Mouse (Mus musculus): Measurements from ENCODE around the gene Kcnj13. TPM values are rescaled to one million over a fixed set of nuclear protein-coding genes. Genes with fewer than 3 reads are reported as not detected.
A peak's percentile ranks its signal among the peaks of the same experiment; 100 is the strongest.

Gene Kcnj13
- polyA plus RNA-seq (2014; fragmentation: Nextera tagmentation; extraction: Ambion mirVana) = 0.14 and 0.38 TPM in 2 replicates

- H3K4me1 ChIP-seq (ENCODE audit: control insufficient read depth, insufficient read depth, low read length) = no peaks in the 10 kb centered on the region
- ATAC-seq (ENCODE audit: low FRiP score) (no peak), DNase-seq (ENCODE audit: low spot score, missing footprints) (no peak)
- no peak within 1 kb of the TSS for H3K4me2 ChIP-seq
- H3K9me3 ChIP-seq (ENCODE audit: control insufficient read depth, low read length) = no peaks in the 10 kb centered on the region
- H3K4me3 ChIP-seq (ENCODE audit: low read depth, low read length) = no peak within 1 kb of the TSS
- no peak within 1 kb of the TSS for H3K27ac ChIP-seq (ENCODE audit: low read depth, low read length)
- no peaks in the 10 kb centered on the region for H3K27me3 ChIP-seq (ENCODE audit: control insufficient read depth, insufficient read depth, low read length)
- no peaks in the 10 kb centered on the region for H3K36me3 ChIP-seq (ENCODE audit: control insufficient read depth, insufficient read depth, low read length)
- 39% methylated on average over 6 of the region's 6 CpGs for WGBS
- no peak within 1 kb of the TSS for H3K9ac ChIP-seq (ENCODE audit: low read length)
Measured at GRCm38 (mm10) chr1:87394594-87394993, at the start of gene Kcnj13. Gene Kcnj13, minus strand, starts transcription at chr1:87394729.

DNA sequence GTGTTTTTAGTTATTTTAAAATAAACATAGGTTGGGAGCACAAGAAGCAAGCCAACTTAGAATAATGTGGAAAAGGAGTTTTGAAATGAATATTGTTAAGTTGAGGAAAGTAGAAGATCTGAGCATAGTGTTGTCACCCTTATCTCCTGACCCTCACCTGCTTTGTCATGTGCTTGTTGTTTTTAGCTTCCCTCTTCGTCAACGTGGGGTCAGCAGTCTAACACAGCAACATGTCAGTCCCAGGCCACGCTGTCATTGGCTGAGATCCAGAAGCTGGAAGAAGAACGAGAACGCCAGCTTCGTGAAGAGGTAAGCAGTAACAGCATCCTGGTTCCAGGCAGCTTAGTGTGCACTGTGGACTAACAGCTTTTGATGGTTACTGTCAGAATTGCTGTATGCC lies 42.1 kb upstream of the Kcnj13 start:
- 92% methylated on average over 6 of the region's 6 CpGs for WGBS
- no peak for ATAC-seq (ENCODE audit: low FRiP score)
- Histone ChIP-seq H3K27me3 (ENCODE audit: control insufficient read depth, insufficient read depth, low read length) (no peaks in the 10 kb centered on the region), H3K9me3 (ENCODE audit: control insufficient read depth, low read length) (no peaks in the 10 kb centered on the region), H3K4me1 (ENCODE audit: control insufficient read depth, insufficient read depth, low read length) (no peaks in the 10 kb centered on the region), H3K36me3 (ENCODE audit: control insufficient read depth, insufficient read depth, low read length) (peaks cover 14% of the 10 kb centered on the region; the same call in 1 of the 2 replicates), H3K4me2 (no peak overlapping the region), H3K4me3 (ENCODE audit: low read depth, low read length) (no peak overlapping the region), H3K27ac (ENCODE audit: low read depth, low read length) (no peak overlapping the region), H3K9ac (ENCODE audit: low read length) (no peak overlapping the region)
- DNase-seq (ENCODE audit: low spot score, missing footprints) = peak; percentile 75

DNA sequence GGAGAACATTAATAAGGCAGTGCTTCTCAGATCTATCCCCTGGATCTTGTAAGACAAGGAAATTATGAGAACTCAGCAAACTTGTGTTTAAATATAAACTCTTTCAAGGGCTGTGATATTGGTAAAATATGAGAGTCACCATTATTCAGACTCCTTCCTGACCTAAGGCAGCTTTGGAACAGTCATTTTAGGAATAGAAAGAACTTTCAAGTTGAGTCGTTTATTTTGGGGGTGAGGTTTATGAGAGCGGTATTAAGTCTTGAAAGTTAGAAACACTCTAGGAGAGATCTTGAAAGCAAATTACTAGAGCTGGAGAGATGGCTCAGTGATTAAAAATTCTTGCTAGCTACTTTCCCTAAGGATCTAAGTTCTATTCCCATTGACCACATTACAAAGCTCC lies 40.6 kb upstream of the Kcnj13 start:
- Histone ChIP-seq H3K4me2 (no peak overlapping the region), H3K4me1 (ENCODE audit: control insufficient read depth, insufficient read depth, low read length) (no peaks in the 10 kb centered on the region), H3K9me3 (ENCODE audit: control insufficient read depth, low read length) (no peaks in the 10 kb centered on the region), H3K27me3 (ENCODE audit: control insufficient read depth, insufficient read depth, low read length) (no peaks in the 10 kb centered on the region), H3K9ac (ENCODE audit: low read length) (no peak overlapping the region), H3K36me3 (ENCODE audit: control insufficient read depth, insufficient read depth, low read length) (peaks cover 14% of the 10 kb centered on the region; the same call in 1 of the 2 replicates), H3K27ac (ENCODE audit: low read depth, low read length) (no peak overlapping the region), H3K4me3 (ENCODE audit: low read depth, low read length) (no peak overlapping the region)
- DNase-seq (ENCODE audit: low spot score, missing footprints) (peak; percentile 53), ATAC-seq (ENCODE audit: low FRiP score) (no peak)
- WGBS = 92% methylated on average over 2 of the region's 2 CpGs

- Histone ChIP-seq H3K9me3 (ENCODE audit: control insufficient read depth, low read length) (no peaks in the 10 kb centered on the region), H3K27ac (ENCODE audit: low read depth, low read length) (no peak overlapping the region), H3K4me2 (no peak overlapping the region), H3K27me3 (ENCODE audit: control insufficient read depth, insufficient read depth, low read length) (no peaks in the 10 kb centered on the region), H3K9ac (ENCODE audit: low read length) (no peak overlapping the region), H3K4me3 (ENCODE audit: low read depth, low read length) (no peak overlapping the region), H3K36me3 (ENCODE audit: control insufficient read depth, insufficient read depth, low read length) (peaks cover 10% of the 10 kb centered on the region; the same call in 1 of the 2 replicates), H3K4me1 (ENCODE audit: control insufficient read depth, insufficient read depth, low read length) (no peaks in the 10 kb centered on the region)
- no peak for ATAC-seq (ENCODE audit: low FRiP score)
- 88% methylated on average over 4 of the region's 4 CpGs for WGBS
- DNase-seq (ENCODE audit: low spot score, missing footprints) = peak; percentile 91
Measured at GRCm38 (mm10) chr1:87418733-87419132, 24.2 kb upstream of the Kcnj13 start.

DNA sequence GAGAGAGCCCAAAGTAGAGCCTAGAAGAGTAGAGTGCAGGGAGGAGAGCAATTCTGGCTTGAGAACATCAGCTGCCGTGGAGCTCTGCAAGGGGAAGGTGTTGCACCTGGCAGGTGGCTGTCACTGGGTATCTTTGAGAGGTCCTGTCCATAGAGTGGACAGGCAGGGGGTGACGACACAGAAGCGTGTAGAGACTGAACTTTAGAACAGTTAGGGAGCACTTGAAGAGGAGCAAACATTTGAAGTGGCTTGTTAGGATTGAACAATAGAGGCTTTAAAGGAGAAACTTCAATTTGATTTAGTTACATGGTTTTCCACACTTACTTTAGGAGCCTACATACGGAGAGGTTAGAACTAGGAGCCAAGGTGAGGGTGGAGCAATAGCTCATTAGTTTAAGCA lies 14.9 kb upstream of the Kcnj13 start:
- Histone ChIP-seq H3K27me3 (ENCODE audit: control insufficient read depth, insufficient read depth, low read length) (no peaks in the 10 kb centered on the region), H3K4me3 (ENCODE audit: low read depth, low read length) (no peak overlapping the region), H3K4me1 (ENCODE audit: control insufficient read depth, insufficient read depth, low read length) (no peaks in the 10 kb centered on the region), H3K27ac (ENCODE audit: low read depth, low read length) (no peak overlapping the region), H3K9ac (ENCODE audit: low read length) (no peak overlapping the region), H3K9me3 (ENCODE audit: control insufficient read depth, low read length) (no peaks in the 10 kb centered on the region), H3K4me2 (no peak overlapping the region), H3K36me3 (ENCODE audit: control insufficient read depth, insufficient read depth, low read length) (peaks cover 10% of the 10 kb centered on the region)
- DNase-seq (ENCODE audit: low spot score, missing footprints) (no peak), ATAC-seq (ENCODE audit: low FRiP score) (no peak)
- 93% methylated on average over 4 of the region's 4 CpGs for WGBS

DNA sequence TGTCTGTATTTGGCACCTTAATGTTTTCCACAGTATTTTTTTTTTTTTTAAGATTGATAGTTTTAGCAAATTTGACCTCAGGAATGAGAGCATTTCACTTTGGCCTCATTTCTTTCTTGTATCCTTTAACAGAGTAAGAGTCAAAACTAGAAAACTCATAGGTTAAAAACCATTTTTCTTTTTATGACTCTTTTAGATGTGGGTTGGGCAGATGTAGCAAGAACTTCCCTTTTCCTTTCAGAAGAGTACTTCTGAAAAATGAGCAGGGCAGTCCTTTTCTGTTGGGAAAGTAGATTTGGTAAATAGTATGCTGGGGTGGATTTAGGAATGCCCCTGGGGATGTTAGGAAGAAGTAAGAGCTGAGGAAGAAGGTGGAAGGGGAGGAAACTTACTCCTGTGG lies 11.5 kb upstream of the Kcnj13 start:
- no peak overlapping the region for H3K9ac ChIP-seq (ENCODE audit: low read length)
- H3K4me3 ChIP-seq (ENCODE audit: low read depth, low read length) = no peak overlapping the region
- ATAC-seq (ENCODE audit: low FRiP score) (no peak), DNase-seq (ENCODE audit: low spot score, missing footprints) (no peak)
- H3K9me3 ChIP-seq (ENCODE audit: control insufficient read depth, low read length) = no peaks in the 10 kb centered on the region
- H3K4me1 ChIP-seq (ENCODE audit: control insufficient read depth, insufficient read depth, low read length) = no peaks in the 10 kb centered on the region
- peaks cover 10% of the 10 kb centered on the region for H3K36me3 ChIP-seq (ENCODE audit: control insufficient read depth, insufficient read depth, low read length)
- H3K27ac ChIP-seq (ENCODE audit: low read depth, low read length) = no peak overlapping the region
- H3K4me2 ChIP-seq = no peak overlapping the region
- H3K27me3 ChIP-seq (ENCODE audit: control insufficient read depth, insufficient read depth, low read length) = no peaks in the 10 kb centered on the region

GRCm38 (mm10) chr1:87404710-87405109 lies 10.2 kb upstream of the Kcnj13 start:
- Histone ChIP-seq H3K36me3 (ENCODE audit: control insufficient read depth, insufficient read depth, low read length) (peaks cover 10% of the 10 kb centered on the region), H3K27ac (ENCODE audit: low read depth, low read length) (no peak overlapping the region), H3K4me3 (ENCODE audit: low read depth, low read length) (no peak overlapping the region), H3K4me1 (ENCODE audit: control insufficient read depth, insufficient read depth, low read length) (no peaks in the 10 kb centered on the region), H3K27me3 (ENCODE audit: control insufficient read depth, insufficient read depth, low read length) (no peaks in the 10 kb centered on the region), H3K9ac (ENCODE audit: low read length) (no peak overlapping the region), H3K9me3 (ENCODE audit: control insufficient read depth, low read length) (no peaks in the 10 kb centered on the region), H3K4me2 (no peak overlapping the region)
- DNase-seq (ENCODE audit: low spot score, missing footprints) (no peak), ATAC-seq (ENCODE audit: low FRiP score) (no peak)
- 87% methylated on average over 1 of the region's 1 CpGs for WGBS

- WGBS = 91% methylated on average over 7 of the region's 7 CpGs
- H3K4me2 ChIP-seq = no peak overlapping the region
- H3K4me1 ChIP-seq (ENCODE audit: control insufficient read depth, insufficient read depth, low read length) = no peaks in the 10 kb centered on the region
- no peaks in the 10 kb centered on the region for H3K36me3 ChIP-seq (ENCODE audit: control insufficient read depth, insufficient read depth, low read length)
- no peaks in the 10 kb centered on the region for H3K9me3 ChIP-seq (ENCODE audit: control insufficient read depth, low read length)
- ATAC-seq (ENCODE audit: low FRiP score) = no peak
- no peak for DNase-seq (ENCODE audit: low spot score, missing footprints)
- H3K27ac ChIP-seq (ENCODE audit: low read depth, low read length) = no peak overlapping the region
- no peak overlapping the region for H3K9ac ChIP-seq (ENCODE audit: low read length)
- H3K27me3 ChIP-seq (ENCODE audit: control insufficient read depth, insufficient read depth, low read length) = no peaks in the 10 kb centered on the region
- no peak overlapping the region for H3K4me3 ChIP-seq (ENCODE audit: low read depth, low read length)
Measured at GRCm38 (mm10) chr1:87396923-87397586, 2.5 kb upstream of the Kcnj13 start.

DNA sequence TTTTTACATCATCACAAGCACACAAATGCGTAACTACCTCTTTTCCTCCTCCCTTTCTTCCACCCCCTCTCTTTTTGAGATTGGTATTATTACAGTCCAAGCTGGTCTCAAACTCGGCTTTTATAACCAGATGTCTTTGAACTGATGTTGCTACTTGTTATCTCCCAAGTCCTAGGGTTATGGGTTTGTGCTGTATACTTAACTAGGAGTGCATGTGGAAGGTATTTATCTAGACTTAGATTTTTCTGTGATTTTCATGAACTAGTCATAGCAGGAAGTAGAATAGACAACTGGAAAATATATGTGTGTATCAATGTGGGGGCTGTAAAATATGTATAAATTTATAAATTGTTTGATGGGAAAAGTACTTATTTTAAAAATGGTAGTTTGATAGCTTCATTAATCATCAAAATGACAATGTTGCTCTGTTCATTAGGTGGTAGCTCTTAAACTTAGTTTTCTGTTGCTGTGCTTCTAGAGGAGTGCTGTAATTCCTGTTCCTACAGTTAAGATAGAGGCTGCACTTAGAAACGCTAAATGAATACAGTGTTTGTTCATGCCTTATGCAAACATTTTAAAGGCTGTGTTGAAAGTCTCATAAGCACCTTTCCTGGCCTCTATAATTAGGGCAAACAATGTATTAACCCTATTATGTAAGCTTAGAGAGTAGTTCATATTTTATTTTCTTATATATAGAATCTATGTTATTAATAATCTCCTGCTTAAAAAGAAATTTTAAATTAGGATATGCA lies 909 bp downstream of the Kcnj13 start:
- DNase-seq (ENCODE audit: low spot score, missing footprints) (no peak), ATAC-seq (ENCODE audit: low FRiP score) (no peak)
- no peaks in the 10 kb centered on the region for H3K9me3 ChIP-seq (ENCODE audit: control insufficient read depth, low read length)
- no peaks in the 10 kb centered on the region for H3K4me1 ChIP-seq (ENCODE audit: control insufficient read depth, insufficient read depth, low read length)
- H3K27me3 ChIP-seq (ENCODE audit: control insufficient read depth, insufficient read depth, low read length) = no peaks in the 10 kb centered on the region
- H3K27ac ChIP-seq (ENCODE audit: low read depth, low read length) = no peak overlapping the region
- no peak overlapping the region for H3K4me3 ChIP-seq (ENCODE audit: low read depth, low read length)
- H3K36me3 ChIP-seq (ENCODE audit: control insufficient read depth, insufficient read depth, low read length) = no peaks in the 10 kb centered on the region
- 86% methylated on average over 3 of the region's 3 CpGs for WGBS
- no peak overlapping the region for H3K9ac ChIP-seq (ENCODE audit: low read length)
- no peak overlapping the region for H3K4me2 ChIP-seq

All from midbrain, embryonic 11.5 days (tissue).